Mouse (Mus musculus) macrophage (primary cell): Measurements from ENCODE around the gene Hoxc8. TPM values are rescaled to one million over a fixed set of nuclear protein-coding genes. Genes with fewer than 3 reads are reported as not detected.

ENCODE experiments used
- H3K27ac ChIP-seq: fragments of 350-480 bp; formaldehyde crosslinking; 2 replicates; pipeline ENCODE4 v1.9.0; 2021
- H3K36me3 ChIP-seq: fragments of 350-480 bp; formaldehyde crosslinking; 2 replicates; pipeline ENCODE4 v1.9.0; 2021; ENCODE audit errors: inconsistent target
- H3K4me3 ChIP-seq: fragments of 350-480 bp; formaldehyde crosslinking; 2 replicates; pipeline ENCODE4 v1.9.0; 2021; ENCODE audit errors: inconsistent target
- H3K79me2 ChIP-seq: fragments of 350-480 bp; formaldehyde crosslinking; 2 replicates; pipeline ENCODE4 v1.9.0; 2021; ENCODE audit errors: inconsistent target
- WGBS: methylation state at CpG from one replicate; pipeline ENCODE4 v1.1.7; 2026; ENCODE audit warnings: inconsistent platforms; ENCODE audit not compliant: missing documents; 5-methylcytosine and 5-hydroxymethylcytosine counted together
- polyA plus RNA-seq: library from polyadenylated mRNA; stranded (reverse); fragments of 250-400 nt; gene quantifications from 3 replicates; pipeline ENCODE4 v1.2.4, GENCODE M21; 2018; ENCODE audit warnings: inconsistent platforms

The Hoxc8 gene
- polyA plus RNA-seq, 1 experiment from 2014 or later = not detected

DNA sequence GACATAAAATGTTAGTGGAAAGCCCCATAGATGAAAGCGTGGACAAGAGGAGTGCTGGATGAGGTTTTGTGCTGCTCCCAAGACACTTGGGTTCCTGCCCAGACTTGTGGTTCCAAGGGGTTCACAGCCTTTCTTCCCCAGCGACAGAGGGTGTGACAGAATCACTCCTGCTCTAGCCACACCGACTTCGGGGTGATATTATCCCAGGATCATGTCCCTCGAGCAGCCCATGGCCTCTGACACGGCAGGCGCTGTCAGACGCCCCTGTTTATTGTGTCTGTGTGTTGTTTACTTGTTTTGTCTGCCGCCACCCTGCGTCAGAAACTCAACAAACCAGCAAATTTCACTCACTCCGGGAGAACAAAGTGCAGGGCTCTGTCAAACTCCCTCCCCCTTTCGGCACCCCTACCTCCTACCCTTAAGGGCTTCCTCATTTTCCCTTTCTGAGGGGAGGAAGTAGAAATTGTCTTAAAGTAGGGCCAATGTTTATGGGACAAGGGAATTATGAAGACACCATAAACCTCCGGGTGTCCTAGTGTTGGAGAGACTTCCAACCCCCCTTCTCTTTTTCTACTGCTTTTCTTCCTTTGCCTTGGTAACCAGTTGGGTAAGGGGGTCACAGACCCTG, 12.5 kb downstream of the Hoxc8 start:
- H3K4me3 ChIP-seq = no peak overlapping the region
- WGBS = 19% methylated on average over 10 of the region's 13 CpGs
- H3K79me2 ChIP-seq = no peaks in the 10 kb centered on the region
- H3K27ac ChIP-seq = no peak overlapping the region
- no peaks in the 10 kb centered on the region for H3K36me3 ChIP-seq

DNA sequence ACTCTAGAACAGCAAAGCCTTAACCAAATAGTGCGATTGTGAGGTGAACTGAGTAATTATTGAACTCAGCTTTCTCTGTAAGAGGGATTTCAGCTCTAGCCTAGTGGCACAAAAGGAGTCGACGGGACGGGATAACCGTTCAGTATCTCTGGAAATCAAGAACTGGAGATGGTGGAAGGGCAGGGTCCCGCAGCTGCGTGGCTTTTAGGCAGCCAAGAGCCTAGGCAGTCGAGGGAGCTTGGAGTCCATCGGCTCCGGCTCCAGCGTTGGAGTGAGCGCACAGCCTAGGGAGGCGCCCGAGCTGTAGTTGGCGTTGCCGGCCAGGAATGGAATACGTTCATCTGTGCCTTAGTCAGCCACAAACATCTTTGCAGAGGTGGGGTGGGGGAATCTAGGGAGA, 14.9 kb downstream of the Hoxc8 start:
- H3K36me3 ChIP-seq = no peaks in the 10 kb centered on the region
- 11% methylated on average over 17 of the region's 17 CpGs for WGBS
- no peak overlapping the region for H3K27ac ChIP-seq
- no peak overlapping the region for H3K4me3 ChIP-seq
- H3K79me2 ChIP-seq = no peaks in the 10 kb centered on the region

DNA sequence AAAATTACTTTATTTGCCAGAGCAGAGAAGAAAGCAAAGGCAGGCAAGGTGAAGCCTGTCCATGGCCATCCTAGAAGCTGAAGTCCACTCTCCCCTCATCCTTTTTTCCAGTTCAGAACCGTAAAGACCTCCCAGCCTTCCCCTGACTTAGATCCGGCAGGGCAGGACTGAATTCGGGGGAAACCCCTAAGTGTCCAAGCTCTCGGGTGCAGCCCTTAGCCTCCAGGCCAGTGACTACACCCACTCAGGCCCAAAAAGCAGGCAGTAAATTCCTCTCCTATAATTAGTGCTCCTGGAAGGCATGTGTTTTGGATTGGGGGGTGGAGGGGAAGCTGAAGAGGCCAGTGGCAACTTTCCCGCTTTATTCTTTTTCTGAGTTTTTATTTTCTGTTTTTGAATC, 15.4 kb downstream of the Hoxc8 start:
- Histone ChIP-seq H3K36me3 (no peaks in the 10 kb centered on the region), H3K4me3 (no peak overlapping the region), H3K27ac (no peak overlapping the region), H3K79me2 (no peaks in the 10 kb centered on the region)
- 24% methylated on average over 5 of the region's 5 CpGs for WGBS

GRCm38 (mm10) chr15:103006326-103006725, 15.9 kb downstream of the Hoxc8 start:
- Histone ChIP-seq H3K36me3 (no peaks in the 10 kb centered on the region), H3K4me3 (no peak overlapping the region), H3K79me2 (no peaks in the 10 kb centered on the region), H3K27ac (no peak overlapping the region)
- WGBS = 33% methylated on average over 1 of the region's 1 CpGs

DNA sequence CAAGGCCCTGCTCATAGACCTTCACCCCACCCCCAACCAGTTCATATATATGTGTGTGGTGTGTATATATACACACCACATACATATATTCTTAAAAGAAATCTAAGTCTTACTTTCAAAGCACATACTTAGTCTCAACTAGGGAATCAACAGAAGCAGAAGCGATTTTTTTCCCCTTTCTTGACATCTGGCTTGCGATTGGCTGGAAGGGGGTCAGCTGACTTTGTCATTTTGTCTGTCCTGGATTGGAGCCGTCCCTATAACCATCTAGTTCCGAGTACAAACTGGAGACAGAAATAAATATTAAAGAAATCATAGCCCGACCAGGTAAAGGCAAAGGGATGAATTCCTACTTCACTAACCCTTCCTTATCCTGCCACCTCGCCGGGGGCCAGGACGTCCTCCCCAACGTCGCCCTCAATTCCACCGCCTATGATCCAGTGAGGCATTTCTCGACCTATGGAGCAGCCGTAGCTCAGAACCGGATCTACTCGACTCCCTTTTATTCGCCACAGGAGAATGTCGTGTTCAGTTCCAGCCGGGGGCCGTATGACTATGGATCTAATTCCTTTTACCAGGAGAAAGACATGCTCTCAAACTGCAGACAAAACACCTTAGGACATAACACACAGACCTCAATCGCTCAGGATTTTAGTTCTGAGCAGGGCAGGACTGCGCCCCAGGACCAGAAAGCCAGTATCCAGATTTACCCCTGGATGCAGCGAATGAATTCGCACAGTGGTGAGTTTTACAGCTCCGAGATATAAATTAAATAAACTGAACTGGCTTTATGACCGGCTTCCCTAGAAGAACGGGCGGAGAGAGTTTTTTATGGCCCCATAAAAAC, 19.1 kb downstream of the Hoxc8 start:
- WGBS = 8% methylated on average over 27 of the region's 27 CpGs
- no peak overlapping the region for H3K4me3 ChIP-seq
- H3K79me2 ChIP-seq = no peaks in the 10 kb centered on the region

GRCm38 (mm10) chr15:103010112-103010846, 19.9 kb downstream of the Hoxc8 start:
- no peak overlapping the region for H3K4me3 ChIP-seq
- H3K36me3 ChIP-seq = no peaks in the 10 kb centered on the region
- 14% methylated on average over 31 of the region's 31 CpGs for WGBS
- no peaks in the 10 kb centered on the region for H3K79me2 ChIP-seq
- no peak overlapping the region for H3K27ac ChIP-seq

More for the DNA sequence above, 19.1 kb downstream of the Hoxc8 start:
- Histone ChIP-seq H3K27ac (no peak overlapping the region), H3K36me3 (no peaks in the 10 kb centered on the region)

- H3K36me3 ChIP-seq = no peaks in the 10 kb centered on the region
- 21% methylated on average over 28 of the region's 28 CpGs for WGBS
- no peak overlapping the region for H3K4me3 ChIP-seq
- no peaks in the 10 kb centered on the region for H3K79me2 ChIP-seq
- H3K27ac ChIP-seq = no peak overlapping the region
These were observed 20.6 kb downstream of the Hoxc8 start for GRCm38 (mm10) chr15:103010847-103011555.

DNA sequence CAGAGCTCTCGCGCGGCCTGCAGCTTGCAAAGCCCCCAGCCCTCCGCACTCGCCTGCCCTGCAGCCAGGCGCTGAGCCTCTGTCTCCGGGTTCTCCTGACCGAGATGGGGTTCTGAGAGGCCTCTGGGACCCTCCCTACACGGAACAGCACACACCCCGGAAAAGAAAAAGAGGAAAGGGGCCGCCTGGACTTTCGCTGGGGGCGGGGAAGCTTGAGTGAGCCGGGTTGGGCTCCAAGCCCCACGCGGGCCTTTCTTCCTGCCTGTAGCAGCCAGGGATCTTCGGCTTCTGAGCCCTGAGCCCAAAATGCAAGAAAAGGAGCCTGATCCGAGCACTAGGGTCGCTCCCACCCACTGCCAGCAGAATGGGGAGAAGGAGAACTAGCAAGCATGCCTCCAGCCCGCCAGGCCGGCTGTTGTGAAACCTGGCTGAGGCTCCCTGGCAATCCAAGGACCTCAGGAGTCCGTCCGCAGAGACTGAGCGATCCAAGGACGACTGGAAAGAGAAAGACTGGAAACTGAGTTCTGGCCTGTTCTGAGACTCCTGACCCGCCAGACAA, 21.6 kb downstream of the Hoxc8 start:
- WGBS = 23% methylated on average over 25 of the region's 26 CpGs
- H3K36me3 ChIP-seq = no peaks in the 10 kb centered on the region
- H3K27ac ChIP-seq = no peak overlapping the region
- no peak overlapping the region for H3K4me3 ChIP-seq
- no peaks in the 10 kb centered on the region for H3K79me2 ChIP-seq

- no peak overlapping the region for H3K27ac ChIP-seq
- H3K4me3 ChIP-seq = no peak overlapping the region
- no peaks in the 10 kb centered on the region for H3K36me3 ChIP-seq
- H3K79me2 ChIP-seq = no peaks in the 10 kb centered on the region
- WGBS = 9% methylated on average over 16 of the region's 17 CpGs
These were observed 23.0 kb downstream of the Hoxc8 start for GRCm38 (mm10) chr15:103013238-103013984.

DNA sequence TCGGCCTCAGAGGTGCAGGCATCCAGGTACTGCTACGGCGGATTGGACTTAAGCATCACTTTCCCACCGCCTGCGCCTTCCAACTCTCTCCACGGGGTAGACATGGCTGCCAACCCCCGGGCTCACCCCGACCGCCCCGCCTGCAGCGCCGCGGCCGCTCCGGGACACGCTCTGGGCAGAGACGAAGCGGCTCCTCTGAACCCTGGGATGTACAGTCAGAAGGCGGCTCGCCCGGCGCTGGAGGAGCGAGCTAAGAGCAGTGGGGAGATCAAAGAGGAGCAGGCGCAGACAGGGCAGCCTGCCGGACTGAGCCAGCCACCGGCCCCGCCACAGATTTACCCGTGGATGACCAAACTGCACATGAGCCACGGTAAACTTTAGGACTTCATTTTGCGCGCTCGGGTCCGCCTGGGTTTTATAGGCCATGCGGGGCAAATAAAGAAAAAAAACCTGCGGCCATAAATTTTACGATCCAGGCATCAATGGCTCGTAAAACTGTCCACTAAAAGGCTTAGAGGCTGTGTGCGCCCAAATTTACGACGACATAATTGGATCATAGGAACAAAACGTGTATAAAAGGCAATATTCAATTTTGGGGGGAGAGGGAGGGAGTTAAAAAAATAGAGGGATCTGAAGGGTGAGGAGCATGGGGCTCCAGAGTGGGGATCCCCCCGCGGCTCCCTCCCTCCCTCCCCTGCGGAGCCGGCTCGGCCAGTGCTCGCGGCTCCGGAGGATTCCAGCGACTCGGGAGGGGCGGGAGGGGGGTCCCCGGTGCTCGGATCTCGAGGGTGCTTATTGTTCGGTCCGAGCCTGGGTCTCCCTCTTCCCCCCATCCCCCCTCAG, 24.0 kb downstream of the Hoxc8 start:
- Histone ChIP-seq H3K4me3 (no peak overlapping the region), H3K36me3 (no peaks in the 10 kb centered on the region), H3K27ac (no peak overlapping the region), H3K79me2 (no peaks in the 10 kb centered on the region)
- WGBS = 7% methylated on average over 44 of the region's 57 CpGs

DNA sequence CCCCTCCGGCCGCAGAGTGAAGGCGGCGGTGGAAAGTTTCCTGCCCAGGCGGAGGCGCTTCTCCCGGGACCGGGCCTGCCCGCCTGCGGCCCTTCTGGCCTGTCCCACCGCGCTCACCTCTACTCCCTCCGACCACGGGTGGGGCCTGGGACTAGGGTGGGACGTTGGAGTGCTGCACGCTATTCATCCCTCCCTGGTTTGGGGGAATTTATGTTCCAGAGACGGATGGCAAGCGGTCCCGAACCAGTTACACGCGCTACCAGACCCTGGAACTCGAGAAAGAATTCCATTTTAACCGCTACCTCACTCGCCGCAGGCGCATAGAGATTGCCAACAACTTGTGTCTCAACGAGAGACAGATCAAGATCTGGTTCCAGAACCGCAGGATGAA, 24.6 kb downstream of the Hoxc8 start:
- Histone ChIP-seq H3K27ac (no peak overlapping the region), H3K79me2 (no peaks in the 10 kb centered on the region), H3K4me3 (no peak overlapping the region), H3K36me3 (no peaks in the 10 kb centered on the region)
- WGBS = 4% methylated on average over 27 of the region's 28 CpGs

DNA sequence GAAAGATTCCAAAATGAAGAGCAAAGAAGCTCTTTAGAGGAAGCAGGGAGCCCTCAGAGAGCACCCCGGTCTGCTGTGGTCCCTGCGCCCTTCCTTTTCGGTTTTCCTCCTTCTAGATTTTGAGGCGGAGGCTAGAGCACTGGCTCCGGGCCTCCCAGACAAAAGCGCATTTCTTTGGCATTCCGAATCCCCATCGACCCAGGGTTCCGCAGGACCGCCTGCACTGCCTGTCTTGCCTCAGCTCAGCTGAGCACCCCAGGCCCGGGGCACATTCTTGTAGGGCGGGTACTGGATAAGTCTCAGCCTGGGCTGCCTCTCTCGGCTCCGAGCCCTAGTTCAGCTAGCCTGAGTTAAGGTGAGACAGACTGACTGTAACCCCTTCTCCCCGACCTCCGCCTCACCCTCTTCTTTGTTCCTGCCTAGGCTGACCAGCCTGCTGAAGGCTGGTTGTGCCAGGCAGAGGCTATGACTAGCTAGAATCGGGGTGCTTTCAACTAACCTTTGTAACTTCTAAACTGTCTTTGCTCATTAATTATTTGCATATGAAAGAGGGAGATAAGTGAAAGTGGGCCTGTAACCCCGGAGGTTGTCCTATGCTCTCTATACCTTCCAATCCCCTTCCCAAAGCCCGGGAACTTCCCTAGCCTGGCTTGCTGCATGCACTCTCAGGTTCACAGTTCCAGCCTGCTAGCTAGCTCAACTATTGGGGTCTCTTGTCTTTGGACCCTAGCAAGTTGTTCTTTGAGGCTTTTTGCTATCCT, 25.2 kb downstream of the Hoxc8 start:
- WGBS = 26% methylated on average over 19 of the region's 19 CpGs
- no peaks in the 10 kb centered on the region for H3K36me3 ChIP-seq
- no peak overlapping the region for H3K27ac ChIP-seq
- no peaks in the 10 kb centered on the region for H3K79me2 ChIP-seq
- H3K4me3 ChIP-seq = no peak overlapping the region
